Mouse (Mus musculus): ENCODE data around the gene Narf. TPM values are rescaled to one million over a fixed set of nuclear protein-coding genes. Genes with fewer than 3 reads are reported as not detected.

Narf gene
- total RNA-seq, 2 experiments from 2014 or later = 40.9 to 56.1 TPM

DNA sequence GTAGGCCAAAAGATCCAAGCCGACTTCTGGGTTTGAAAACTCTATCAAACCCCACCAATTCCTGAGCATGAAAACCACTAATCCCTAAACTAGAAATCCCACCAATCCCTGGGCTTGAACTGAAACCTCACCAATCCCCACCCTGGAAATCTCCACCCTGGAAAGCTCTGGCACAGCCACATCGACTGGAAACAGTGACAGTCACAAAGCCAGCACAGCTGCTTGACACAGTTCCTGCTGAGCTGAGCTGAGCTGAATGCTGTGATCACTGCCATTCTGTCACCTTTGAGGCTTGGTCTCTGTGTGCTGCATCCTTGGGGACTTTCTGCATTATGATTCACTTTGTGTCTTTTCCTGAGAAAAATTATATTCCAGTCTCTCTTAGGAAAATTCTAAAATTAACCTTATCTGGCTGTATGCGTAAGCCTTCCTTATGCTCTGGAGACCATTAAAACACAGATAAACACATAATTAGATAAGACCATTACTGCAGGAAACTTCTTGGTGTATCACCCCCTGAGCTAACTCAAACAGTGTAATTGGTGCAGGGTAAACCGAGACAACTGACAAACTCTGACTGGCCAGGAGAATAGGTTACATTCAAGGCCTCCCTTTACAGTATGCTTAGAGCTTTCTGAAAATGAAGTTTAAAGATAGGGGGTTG, 5.3 kb upstream of the Narf start:
- intact Hi-C loops (cut with DNase I; ENCODE audit: low total_unique reads) = no loop called here
- peak; percentile 54 for DNase-seq

DNA sequence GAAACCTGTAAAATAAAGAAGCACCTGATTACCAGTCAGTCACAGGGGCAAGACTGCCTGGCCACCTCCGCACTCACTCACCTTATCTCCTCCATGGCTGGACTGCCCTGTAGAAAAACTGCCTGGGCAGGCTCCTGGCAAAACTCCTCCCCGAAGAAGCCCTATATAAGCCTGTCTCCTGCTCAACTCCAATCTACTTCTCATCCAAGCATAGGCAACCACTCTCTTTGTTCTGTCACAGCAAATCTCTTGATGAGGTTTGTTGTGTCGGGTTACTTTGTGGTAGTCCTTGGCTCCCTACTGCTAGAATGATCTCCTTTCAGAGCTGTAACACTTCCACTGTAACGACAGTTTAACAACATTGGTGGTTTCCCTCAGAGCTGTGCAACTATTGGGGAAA, 4.3 kb upstream of the Narf start:
- intact Hi-C loops (cut with DNase I; ENCODE audit: low total_unique reads) = no loop called here
- DNase-seq = no peak

DNA sequence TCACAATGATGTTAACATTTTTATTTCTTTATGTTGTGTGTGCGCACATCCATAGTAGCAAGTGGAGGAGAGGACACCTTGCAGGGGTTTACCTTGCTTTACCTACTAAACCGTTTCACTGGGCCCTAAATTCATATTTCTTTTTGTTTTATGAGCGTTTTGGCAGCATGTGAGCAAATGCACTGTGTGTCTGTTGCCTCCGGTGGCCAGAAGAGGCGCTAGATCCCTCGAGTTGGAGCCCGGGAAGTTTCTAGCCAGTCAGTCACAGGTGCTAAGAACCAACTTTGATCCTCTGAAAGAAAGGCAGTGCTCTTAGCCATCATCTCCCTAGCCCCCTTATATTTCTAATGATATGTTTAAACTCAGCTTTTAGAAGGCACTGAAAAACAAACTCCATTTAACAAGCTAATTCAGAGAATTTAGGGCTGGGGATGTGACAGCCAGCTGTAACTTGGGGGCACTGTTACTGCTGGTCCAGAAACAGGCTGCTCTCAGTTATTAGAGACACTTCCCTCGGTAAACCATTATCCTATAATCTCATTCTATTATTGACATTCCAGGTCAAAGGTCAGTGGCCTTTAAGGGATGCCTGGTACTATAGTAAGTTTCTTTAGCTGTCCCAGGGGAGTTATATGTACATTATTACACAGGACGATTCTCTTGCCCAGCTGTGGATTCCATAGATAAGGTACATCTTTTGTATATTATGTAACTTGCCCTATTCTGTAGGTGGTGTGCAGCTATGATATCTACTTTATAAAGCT, 1.4 kb upstream of the Narf start:
- intact Hi-C loops (cut with DNase I; ENCODE audit: low total_unique reads) = no loop called here
- peak; percentile 38 for DNase-seq

- DNase-seq = no peak
- intact Hi-C loops (cut with DNase I; ENCODE audit: low total_unique reads) = no loop called here
Measured at GRCm38 (mm10) chr11:121237345-121238128, 484 bp downstream of the Narf start.

DNA sequence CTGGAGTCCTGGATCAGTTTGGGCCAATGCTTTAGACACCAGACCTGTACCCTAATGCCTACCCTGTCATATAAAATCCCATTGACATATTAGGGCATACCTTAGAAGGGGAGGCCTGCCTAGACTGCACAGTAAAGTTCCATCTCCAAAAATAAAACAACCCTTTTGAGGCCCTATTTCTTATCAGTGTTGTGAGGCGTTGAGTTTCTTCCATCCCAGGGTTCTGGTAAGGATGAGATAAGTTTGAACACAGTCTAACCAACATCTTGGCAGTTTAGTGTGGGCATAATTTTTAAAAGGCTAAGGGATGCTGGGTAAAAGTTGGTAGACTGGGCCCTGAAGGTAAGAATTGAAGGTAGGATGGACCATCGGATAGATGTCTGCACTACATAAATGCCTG, 2.6 kb downstream of the Narf start:
- no peak for DNase-seq
- intact Hi-C loops (cut with DNase I; ENCODE audit: low total_unique reads) = no loop called here

- DNase-seq = no peak
- intact Hi-C loops (cut with DNase I; ENCODE audit: low total_unique reads) = no loop called here
Measured at GRCm38 (mm10) chr11:121250196-121250595, 13.1 kb downstream of the Narf start.

DNA sequence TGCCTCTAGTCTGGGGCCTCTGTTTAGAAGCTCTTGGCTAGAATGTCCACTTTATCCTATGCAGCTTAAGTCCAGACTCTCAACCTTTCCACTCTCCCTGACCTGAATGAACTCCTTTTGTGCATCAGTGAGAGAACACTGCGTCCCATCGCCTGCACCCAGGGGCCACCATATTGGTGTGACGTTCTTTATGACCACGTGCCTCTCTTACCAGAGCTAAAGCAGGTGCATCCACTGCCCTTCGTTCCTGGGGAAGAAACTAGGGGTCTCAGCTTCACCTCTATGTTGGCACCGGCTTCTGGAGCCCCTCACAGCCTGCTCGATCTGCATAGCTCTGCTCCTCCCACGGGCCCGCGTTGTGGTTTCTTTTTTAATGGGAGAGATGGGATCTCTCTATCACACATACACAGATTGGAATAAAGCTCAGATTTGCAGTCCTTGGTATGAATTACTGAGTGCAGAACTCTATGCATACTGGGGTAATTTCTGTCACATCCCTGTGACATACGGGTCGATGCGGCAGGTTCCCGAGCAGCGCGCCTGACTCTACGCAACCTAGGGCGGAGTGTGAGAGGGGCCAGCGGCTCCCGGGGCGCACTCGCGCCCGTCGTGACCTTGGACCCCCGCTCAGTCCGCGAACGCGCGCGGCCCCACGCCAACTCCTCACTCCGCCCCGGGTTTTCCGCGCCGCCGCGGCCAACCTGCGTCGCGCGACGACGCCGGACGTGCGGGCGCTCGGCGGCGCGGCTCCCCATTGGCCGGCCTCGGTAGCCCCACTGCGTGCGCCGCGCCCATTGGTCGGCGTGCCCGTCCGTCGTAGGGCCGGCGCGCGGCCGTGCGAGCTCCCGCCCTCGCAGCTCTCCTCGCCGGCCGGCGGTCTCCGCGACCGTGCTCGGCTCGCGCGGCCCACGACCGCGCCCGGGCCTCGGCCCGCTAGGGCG, 22.4 kb downstream of the Narf start, which contains the start of gene Foxk2:
Foxk2 (plus strand) TSS at position 831 of the 941 bp plus-strand sequence.
- intact Hi-C loops (cut with DNase I; ENCODE audit: low total_unique reads) = no loop called here
- peak; percentile 95 for DNase-seq

- peak; percentile 30 for DNase-seq
- intact Hi-C loops (cut with DNase I; ENCODE audit: low total_unique reads) = no loop called here
Measured at GRCm38 (mm10) chr11:121260211-121260906, 23.3 kb downstream of the Narf start.

DNA sequence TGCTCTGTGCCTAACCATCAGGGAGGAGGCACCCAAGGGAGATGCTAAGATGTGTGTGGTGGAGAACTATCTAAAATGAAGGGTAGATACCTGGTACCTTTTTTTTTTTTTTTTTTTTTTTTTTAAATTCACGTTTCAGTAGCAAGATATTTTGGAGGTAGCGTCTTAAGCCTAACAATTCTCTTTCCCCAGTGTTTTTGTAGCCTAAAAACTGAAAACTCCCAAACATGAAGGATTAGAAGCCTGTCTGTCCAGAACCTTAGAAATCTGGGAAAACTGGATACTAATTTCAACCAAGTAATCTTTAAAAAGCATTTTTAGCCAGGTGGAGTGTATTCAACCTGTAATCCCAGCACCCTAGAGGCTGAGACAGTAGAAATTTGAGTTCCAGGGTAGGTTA, 24.0 kb downstream of the Narf start:
- intact Hi-C loops (cut with DNase I; ENCODE audit: low total_unique reads) = no loop called here
- no peak for DNase-seq

- no peak for DNase-seq
- intact Hi-C loops (cut with DNase I; ENCODE audit: low total_unique reads) = no loop called here
Measured at GRCm38 (mm10) chr11:121277516-121277915, 40.5 kb downstream of the Narf start.

GRCm38 (mm10) chr11:121278011-121278410, 41.0 kb downstream of the Narf start:
- DNase-seq = no peak
- intact Hi-C loops (cut with DNase I; ENCODE audit: low total_unique reads) = no loop called here

DNA sequence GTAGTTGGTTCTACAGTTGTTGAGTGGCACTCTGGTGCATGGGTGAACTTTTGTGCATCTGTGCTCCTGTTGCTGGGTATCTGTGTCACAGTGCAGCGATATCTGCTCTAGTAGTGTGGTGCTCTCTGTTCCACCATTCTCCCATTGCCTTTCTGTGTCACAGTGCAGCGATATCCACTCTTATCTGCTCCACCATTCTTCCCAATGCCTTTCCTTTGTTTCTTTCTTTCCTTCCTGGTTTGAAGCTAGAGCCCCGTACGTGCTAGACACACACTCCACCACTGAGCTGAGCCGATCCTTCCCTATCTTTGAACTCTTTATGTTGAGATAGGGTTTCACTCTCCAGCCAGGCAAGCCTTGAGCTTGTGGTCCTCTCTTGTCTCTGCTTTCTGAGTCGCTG, 45.9 kb downstream of the Narf start:
- intact Hi-C loops (cut with DNase I; ENCODE audit: low total_unique reads) = no loop called here
- no peak for DNase-seq

DNA sequence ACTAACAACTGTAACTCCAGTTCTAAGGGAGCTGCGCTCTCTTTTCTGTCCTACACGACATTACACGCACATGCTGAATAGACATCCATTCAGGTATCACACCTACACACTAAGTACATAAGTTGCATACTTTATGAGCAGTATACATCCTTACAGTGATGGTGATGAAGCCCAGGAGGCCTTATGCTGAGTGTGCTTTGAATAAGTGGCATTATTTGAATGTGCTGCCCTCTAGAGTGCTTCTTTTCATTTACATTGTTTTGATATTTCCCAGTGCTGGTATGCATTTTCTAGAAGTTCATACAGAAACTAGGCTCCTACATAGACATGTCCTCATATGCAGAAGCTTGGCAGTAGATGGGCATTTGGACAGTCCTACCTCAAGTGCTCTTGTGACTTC, 52.8 kb downstream of the Narf start:
- intact Hi-C loops (cut with DNase I; ENCODE audit: low total_unique reads) = loop anchor here (5.0 kb wide), 1 partner anchor 63 kb away; the partner anchor contains the start of gene Cybc1

DNA sequence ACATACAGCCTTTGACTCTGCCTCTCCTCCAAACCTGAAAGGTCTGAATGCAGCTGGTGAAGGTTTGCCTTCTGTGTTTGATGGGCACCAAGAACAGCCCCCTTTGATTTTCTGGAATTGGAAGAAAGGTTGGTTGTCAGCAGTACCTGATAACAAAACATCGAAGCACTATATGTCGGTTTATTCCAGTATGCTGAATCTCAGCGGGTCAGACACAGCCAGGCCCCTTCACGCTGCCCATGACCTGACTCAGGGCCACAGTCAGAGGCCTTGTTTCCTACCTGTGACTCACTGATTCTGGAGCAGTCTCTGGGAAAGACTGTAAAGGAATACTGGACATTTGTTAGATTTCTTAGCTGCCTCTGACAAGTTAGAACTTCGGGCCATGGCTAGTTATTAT, 57.7 kb downstream of the Narf start:
- intact Hi-C loops (cut with DNase I; ENCODE audit: low total_unique reads) = no loop called here

More for the DNA sequence above, 52.8 kb downstream of the Narf start:
- DNase-seq = no peak

DNA sequence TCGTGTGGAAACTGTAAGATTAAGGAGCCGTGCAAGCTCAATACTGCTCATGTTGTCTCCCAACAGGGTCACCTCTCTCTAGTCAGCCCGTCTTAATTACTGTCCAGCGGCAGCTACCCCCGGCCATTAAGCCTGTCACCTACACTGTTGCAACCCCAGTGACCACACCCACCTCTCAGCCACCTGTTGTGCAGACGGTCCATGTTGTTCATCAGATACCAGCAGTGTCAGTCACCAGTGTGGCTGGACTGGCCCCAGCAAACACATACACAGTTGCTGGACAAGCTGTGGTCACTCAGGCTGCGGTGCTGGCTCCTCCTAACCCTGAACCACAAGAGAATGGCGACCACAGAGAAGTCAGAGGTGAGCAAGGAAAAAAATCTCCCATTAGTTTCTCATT, 61.4 kb downstream of the Narf start:
- intact Hi-C loops (cut with DNase I; ENCODE audit: low total_unique reads) = no loop called here
- DNase-seq = no peak

More for the DNA sequence above, 57.7 kb downstream of the Narf start:
- DNase-seq = no peak

GRCm38 (mm10) chr11:121300265-121300664, 63.2 kb downstream of the Narf start:
- no peak for DNase-seq
- intact Hi-C loops (cut with DNase I; ENCODE audit: low total_unique reads) = no loop called here

DNA sequence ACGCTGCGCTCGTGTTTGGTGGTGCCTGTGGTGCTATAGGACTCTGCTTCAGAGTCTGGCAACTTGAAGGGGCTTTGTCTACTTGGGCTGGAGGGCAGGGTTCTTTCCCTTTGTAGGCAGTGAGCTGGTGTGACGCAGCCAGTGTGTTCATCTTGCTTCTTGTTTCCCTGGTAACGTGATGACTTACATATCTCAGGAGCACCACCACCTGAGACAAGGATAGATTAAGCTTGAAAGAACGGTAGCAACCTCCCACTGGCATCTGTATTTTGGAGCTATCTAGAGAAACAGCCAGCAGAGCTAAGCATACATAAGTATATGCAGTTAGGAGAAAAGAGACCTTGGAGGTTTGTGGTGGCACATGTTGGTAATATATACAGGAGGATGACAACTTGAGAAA, 68.3 kb downstream of the Narf start:
- intact Hi-C loops (cut with DNase I; ENCODE audit: low total_unique reads) = no loop called here

More for the DNA sequence above, 68.3 kb downstream of the Narf start:
- no peak for DNase-seq
